In genomic region chr4:150006122-150006854, GRCm38 (mm10) we compare ENCODE assay signal across 15 mouse cellular contexts. TPM values are rescaled to one million over a fixed set of nuclear protein-coding genes. Genes with fewer than 3 reads are reported as not detected.
DNase-seq lines count a peak whose midpoint lies in the region; ATAC-seq and TF ChIP-seq lines count a peak whose summit lies in the region.
"Had no signal": no experiment of that assay in that cellular context is flagged by ENCODE, and none has a peak within 500 bp of the region (broad histone marks: within the 10 kb centered on the region; RNA-seq: fewer than 3 reads in every experiment).

No protein-coding gene starts in this region.

- no peaks in the 10 kb centered on the region for H3K36me3 ChIP-seq in kidney, embryonic 15.5 days
- no peaks in the 10 kb centered on the region for H3K36me3 ChIP-seq in ES-E14 (ENCODE audit: control insufficient read depth, insufficient read depth, low read length, poor library complexity, severe bottlenecking)
- H3K36me3 ChIP-seq in liver, embryonic 15.5 days (replicated peaks): peaks cover 12% of the 10 kb centered on the region; the same call in 1 of the 2 replicates
- H3K36me3 ChIP-seq: embryonic facial prominence, embryonic 15.5 days; forebrain, embryonic 12.5 days; midbrain, embryonic 10.5 days had no signal

- no peaks in the 10 kb centered on the region for H3K9me3 ChIP-seq in kidney, embryonic 15.5 days (replicated peaks)
- no peaks in the 10 kb centered on the region for H3K9me3 ChIP-seq in ES-E14 (ENCODE audit: control insufficient read depth, insufficient read depth, low read depth, low read length)
- no peaks in the 10 kb centered on the region for H3K9me3 ChIP-seq in liver, embryonic 15.5 days (replicated peaks)
- H3K9me3 ChIP-seq: embryonic facial prominence, embryonic 15.5 days; forebrain, embryonic 12.5 days; midbrain, embryonic 10.5 days had no signal

- no peak overlapping the region for H3K4me2 ChIP-seq in kidney, embryonic 15.5 days
- peak overlapping the region; percentile 89; the same call in 1 of the 2 replicates for H3K4me2 ChIP-seq in liver, embryonic 15.5 days
- H3K4me2 ChIP-seq: embryonic facial prominence, embryonic 15.5 days; forebrain, embryonic 12.5 days had no signal

- peak; percentile 46 for DNase-seq in cerebellum, adult 9-10 months
- no peak for DNase-seq in cerebellum, postnatal 36 days
- DNase-seq in kidney, postnatal 14 days: no peak
- DNase-seq in ES-E14 (ENCODE audit: low read depth, low spot score): no peak
- DNase-seq in left cerebral cortex, adult 8-10 months (ENCODE audit: low spot score in 2 of 2): no peak
- DNase-seq in embryo, embryonic 9.5 days (ENCODE audit: extremely low spot score): no peak
- DNase-seq: adrenal gland, postnatal 25 days had no signal

- peak overlapping the region; percentile 52; the same call in 1 of the 2 replicates for H3K27ac ChIP-seq in kidney, embryonic 15.5 days
- H3K27ac ChIP-seq in ES-E14 (ENCODE audit: insufficient read depth, low read depth, low read length, poor library complexity, severe bottlenecking): peak overlapping the region; percentile 56; the same call in 1 of the 2 replicates
- peak overlapping the region; percentile 39; the same call in 1 of the 2 replicates for H3K27ac ChIP-seq in liver, embryonic 15.5 days (replicated peaks)
- H3K27ac ChIP-seq: embryonic facial prominence, embryonic 15.5 days; forebrain, embryonic 12.5 days; liver, embryonic 14.5 days; midbrain, embryonic 10.5 days had no signal

- no peaks in the 10 kb centered on the region for H3K27me3 ChIP-seq in kidney, embryonic 15.5 days
- H3K27me3 ChIP-seq in liver, embryonic 15.5 days: no peaks in the 10 kb centered on the region
- H3K27me3 ChIP-seq: embryonic facial prominence, embryonic 15.5 days; heart, embryonic 13.5 days had no signal

- H3K9ac ChIP-seq in kidney, embryonic 15.5 days: no peak overlapping the region
- H3K9ac ChIP-seq in ES-E14 (ENCODE audit: insufficient read depth, low read depth, low read length, poor library complexity, severe bottlenecking): no peak overlapping the region; the same call in 1 of the 2 replicates
- no peak overlapping the region for H3K9ac ChIP-seq in liver, embryonic 15.5 days
- H3K9ac ChIP-seq: embryonic facial prominence, embryonic 15.5 days; forebrain, embryonic 12.5 days; heart, embryonic 13.5 days; liver, embryonic 14.5 days had no signal

- H3K4me1 ChIP-seq in kidney, embryonic 15.5 days: peaks cover 60% of the 10 kb centered on the region
- H3K4me1 ChIP-seq in ES-E14 (ENCODE audit: control insufficient read depth in 2 of 2, insufficient read depth in 2 of 2, low read length in 2 of 2, poor library complexity in 1 of 2): peaks cover 23 to 36% of the 10 kb centered on the region in 2 experiments
- H3K4me1 ChIP-seq in liver, embryonic 15.5 days (replicated peaks): peaks cover 65% of the 10 kb centered on the region

- in situ Hi-C loops in ES-E14 (cut with MboI; ENCODE audit: low sequenced_read_pairs in 2 of 2, unreplicated experiment in 2 of 2): no loop called here

- WGBS in kidney, embryonic 15.5 days: 79% methylated on average over 21 of the region's 21 CpGs
- 66% methylated on average over 21 of the region's 21 CpGs for WGBS in liver, embryonic 15.5 days (ENCODE audit: insufficient replicate concordance)

- no peak for ATAC-seq in kidney, embryonic 15.5 days (replicated peaks; ENCODE audit: low FRiP score)
- no peak for ATAC-seq in liver, embryonic 15.5 days (ENCODE audit: insufficient read depth)
- ATAC-seq: hindbrain, embryonic 16.5 days had no signal

- no peak overlapping the region for H3K4me3 ChIP-seq in kidney, embryonic 15.5 days (replicated peaks)
- H3K4me3 ChIP-seq in ES-E14 (ENCODE audit: insufficient read depth in 1 of 2, low read depth in 1 of 2, low read length in 2 of 2, poor library complexity in 1 of 2, severe bottlenecking in 1 of 2): no peak overlapping the region
- no peak overlapping the region for H3K4me3 ChIP-seq in liver, embryonic 15.5 days (replicated peaks)
- H3K4me3 ChIP-seq: embryonic facial prominence, embryonic 15.5 days; forebrain, embryonic 12.5 days; heart, embryonic 13.5 days; midbrain, embryonic 10.5 days had no signal

TF ChIP-seq in ES-E14, 5 proteins besides CTCF, POLR2A, EP300 and RAD21:
- no peak for TF ChIP-seq ZC3H11A (IDR thresholded peaks at IDR 0.05; ENCODE audit: borderline replicate concordance, low read depth, low read length)
- TF ChIP-seq MAFK (IDR thresholded peaks at IDR 0.05; ENCODE audit: insufficient read depth, low read depth, low read length): peak; percentile 89
- no peak for TF ChIP-seq HCFC1 (IDR thresholded peaks at IDR 0.05; ENCODE audit: borderline replicate concordance, insufficient read depth, low read length)
- no peak for TF ChIP-seq CHD2 (IDR thresholded peaks at IDR 0.05; ENCODE audit: low read depth, low read length)

RNA-seq across cellular contexts. Expression of gene H6pd, which starts 2.5 kb away (rescaled TPM):
- 17.8 and 18.5 TPM in 2 replicates for polyA plus RNA-seq in kidney, embryonic 15.5 days (2015; fragmentation: Nextera tagmentation; extraction: Ambion mirVana)
- total RNA-seq in ES-E14 (2012; rRNA removed): 17.6 and 19.0 TPM in 2 replicates
- 16.9 and 21.5 TPM in 2 replicates for polyA plus RNA-seq in liver, embryonic 15.5 days (2015; fragmentation: Nextera tagmentation; extraction: Ambion mirVana)
- total RNA-seq in left cerebral cortex, adult 8-10 months (2022): 10 to 100 TPM; 14.7 to 17.8 (median 16.3) TPM

RNA-seq across cellular contexts. Expression of gene Spsb1, which starts 51.4 kb away (rescaled TPM):
- 11.7 and 12.7 TPM in 2 replicates for polyA plus RNA-seq in kidney, embryonic 15.5 days (2015; fragmentation: Nextera tagmentation; extraction: Ambion mirVana)
- total RNA-seq in ES-E14 (2012; rRNA removed): 11.2 and 12.0 TPM in 2 replicates
- polyA plus RNA-seq in liver, embryonic 15.5 days (2015; fragmentation: Nextera tagmentation; extraction: Ambion mirVana): 0.61 and 0.77 TPM in 2 replicates
- total RNA-seq in left cerebral cortex, adult 8-10 months (2022): 10 to 100 TPM; 21.6 to 30.4 (median 23.9) TPM
